Mouse (Mus musculus) testis, postnatal 14 days (tissue): ENCODE results near the gene Prepl.

Source experiments
- DNase-seq: peaks from one replicate; pipeline ENCODE4 v3.0.0; 2021; ENCODE audit warnings: low spot score

The Prepl gene

DNA sequence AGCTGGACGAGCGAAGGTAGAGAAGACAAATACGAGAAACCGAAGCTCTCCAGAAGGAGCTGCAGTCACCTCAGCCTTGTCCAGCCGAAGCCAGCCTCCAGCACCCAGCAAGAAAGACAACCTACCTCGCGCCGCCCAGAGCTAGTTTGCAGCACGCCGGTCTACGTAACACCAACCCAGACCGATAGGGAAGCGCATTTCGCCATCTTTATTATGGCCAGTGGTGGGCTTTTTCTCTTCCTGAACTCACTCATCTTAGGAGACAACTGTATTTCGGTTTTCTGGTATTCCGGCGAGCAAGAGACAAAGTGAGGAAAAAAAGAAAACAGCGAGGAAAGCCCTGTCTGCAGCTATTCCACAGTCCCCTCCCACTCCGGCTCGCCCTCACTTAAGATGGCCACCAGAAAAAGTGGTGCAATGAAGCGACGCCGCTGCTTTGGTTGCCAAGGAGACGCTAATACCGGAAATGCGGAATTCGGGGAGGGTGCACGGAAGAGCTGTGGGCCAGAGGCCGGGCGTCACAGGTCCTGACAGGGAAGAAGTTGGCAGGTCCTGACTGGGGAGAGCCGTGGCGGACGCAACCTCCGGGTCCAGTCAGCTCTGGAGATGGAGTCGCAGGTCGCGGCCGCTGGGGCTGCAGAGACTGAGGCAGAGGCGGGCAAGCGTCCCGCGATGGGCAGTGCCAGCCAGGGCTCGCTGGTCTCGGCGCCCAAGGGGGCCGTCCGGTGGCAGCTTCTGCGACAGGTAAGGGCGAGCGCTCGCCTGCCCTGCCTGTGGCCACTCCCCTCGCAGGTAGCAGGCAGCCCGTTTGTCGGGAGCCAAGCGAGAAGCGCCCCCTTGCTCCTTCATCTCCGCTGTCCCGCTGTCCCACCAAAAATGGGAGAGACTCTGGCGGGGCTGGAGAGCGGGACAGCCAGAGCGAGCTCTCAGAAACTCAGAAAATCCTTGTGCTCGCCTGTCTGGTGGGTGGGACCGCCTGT is at the start of gene Prepl, which contains the start of gene Camkmt:
Gene Prepl, minus strand, starts transcription at position 122 of the 980 bp plus-strand sequence.
Gene Camkmt, plus strand, starts transcription at position 433 of the 980 bp plus-strand sequence.
- DNase-seq = peak; percentile 97

DNA sequence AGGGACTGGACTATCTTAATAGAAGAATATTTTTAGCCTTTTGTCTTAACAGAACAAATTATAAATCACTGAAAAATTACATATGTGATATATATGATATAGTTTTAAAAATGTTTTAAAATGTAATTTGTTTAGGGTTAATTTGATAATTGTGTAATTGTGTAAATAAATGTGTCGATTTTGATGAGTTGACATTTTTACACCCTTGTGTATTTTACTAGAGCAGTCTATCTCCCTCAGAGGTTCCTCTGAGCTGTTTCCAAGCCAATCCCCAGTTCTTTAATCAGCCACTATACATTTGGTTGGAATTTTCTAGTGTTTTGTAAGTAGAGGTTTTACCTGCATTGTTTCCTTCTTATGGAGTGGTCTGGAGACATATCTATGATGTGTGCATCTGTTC is 48.4 kb upstream of the Prepl start:
- no peak for DNase-seq

DNA sequence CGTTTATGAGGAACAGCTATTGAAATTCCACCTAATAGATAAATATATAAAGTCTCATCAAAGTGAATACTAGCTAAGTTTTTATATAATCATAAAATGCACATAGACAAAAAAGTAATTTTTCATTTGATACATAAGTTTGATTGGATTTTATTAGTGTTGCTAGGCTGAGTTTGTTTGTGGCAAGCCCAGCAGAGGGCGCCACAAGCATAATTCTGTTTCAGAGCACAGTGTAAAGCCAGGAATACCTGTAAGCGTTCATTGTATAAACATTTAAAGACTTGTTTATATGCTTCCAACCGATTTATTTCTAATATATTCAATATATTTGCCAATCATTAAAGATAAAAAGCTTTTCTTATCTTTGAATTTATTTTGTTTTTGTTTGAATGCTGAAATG is 26.6 kb upstream of the Prepl start:
- DNase-seq = no peak

DNA sequence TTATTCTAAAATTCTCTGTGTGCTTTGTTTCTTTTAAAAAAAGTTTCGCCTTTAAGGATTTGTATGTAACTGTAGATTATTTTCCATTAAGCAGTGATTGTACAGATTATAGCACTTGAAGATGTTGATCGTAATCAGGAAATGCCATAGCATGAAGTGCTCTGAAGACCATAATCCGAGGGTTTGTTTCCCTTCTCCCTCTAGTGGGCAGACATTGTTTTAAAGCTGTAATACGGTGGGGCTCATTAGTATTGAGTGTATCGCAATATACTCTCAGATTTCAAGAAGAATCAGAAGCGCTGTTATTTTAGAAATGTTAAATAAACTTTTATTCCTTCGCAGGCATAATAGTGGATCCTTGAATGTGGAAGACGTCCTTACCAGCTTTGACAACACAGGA is 23.4 kb upstream of the Prepl start:
- no peak for DNase-seq

DNA sequence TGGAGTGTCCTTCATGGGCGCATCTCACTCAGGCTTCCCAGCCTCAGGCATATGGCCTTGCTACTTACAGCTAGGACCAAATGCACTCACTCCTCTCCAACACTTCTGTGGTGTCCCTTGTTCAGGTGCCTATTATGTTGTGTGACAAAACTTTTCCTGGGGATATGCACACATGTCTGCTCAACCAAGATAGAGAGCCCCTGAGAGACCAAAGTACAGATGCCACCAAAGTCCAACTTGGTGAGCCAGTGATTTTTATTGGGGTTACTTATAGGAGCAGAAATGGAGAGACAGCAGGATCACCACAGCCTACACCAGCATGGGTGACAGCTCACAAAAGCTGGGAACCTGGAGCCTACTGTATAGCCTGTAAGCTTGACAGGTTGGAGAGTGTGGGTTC is 20.6 kb upstream of the Prepl start:
- DNase-seq = no peak

DNA sequence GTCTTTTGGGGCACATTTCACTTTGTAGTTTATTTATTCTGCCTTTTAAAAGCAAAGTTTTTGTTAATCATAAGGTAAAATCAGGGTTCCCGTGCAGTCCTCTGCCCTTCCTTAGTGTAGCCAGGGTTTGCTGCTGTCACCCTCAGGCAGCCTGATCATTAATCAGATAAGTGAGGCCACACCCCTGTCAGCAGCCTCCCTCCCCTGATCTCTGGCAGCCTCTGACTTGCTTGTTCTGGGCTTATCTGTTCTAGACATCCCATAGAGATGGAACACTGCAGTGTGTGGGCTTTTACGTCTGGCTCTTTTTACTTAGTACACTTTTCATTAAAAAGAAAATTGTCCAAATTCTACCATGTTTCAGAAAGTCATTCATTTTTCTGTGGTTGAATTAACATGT is 13.3 kb upstream of the Prepl start:
- no peak for DNase-seq

DNA sequence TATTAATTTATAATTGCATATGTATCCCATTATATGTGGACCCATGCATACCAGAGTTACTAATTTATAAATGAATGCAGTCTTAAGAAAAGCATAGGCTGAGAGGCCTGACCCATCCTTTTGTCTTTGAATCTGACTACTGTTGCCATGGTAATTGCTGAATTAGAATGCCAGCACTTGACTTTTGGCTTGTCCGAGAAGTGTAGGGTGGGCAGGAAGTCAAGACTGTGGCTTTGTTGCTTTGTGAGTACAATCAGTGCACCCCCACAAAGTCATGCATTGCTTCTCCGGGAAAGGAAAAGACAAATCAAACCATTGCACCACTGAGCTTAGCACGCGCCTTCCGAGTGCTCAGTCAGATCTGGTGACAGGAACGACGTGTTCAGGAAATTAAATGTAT is 11.7 kb upstream of the Prepl start:
- DNase-seq = no peak

DNA sequence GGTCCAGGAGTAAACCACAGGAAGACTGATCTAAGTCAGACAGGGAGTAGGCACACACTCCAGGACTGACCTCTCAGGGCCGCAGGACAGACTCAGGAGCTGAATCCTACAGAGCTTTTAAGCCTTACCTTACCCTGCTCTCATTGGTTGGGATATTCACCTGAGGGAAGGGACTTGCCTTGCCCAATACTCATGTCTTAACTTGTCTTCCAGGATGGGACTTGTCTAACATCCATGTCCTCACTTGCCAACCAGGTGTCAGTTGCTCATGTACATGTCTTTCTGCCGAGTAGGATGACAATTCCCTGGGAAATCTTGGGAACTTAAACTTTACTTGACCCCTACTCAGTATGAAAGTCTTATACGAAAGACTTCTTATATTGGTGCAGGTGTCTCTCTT is 10.2 kb upstream of the Prepl start:
- no peak for DNase-seq

DNA sequence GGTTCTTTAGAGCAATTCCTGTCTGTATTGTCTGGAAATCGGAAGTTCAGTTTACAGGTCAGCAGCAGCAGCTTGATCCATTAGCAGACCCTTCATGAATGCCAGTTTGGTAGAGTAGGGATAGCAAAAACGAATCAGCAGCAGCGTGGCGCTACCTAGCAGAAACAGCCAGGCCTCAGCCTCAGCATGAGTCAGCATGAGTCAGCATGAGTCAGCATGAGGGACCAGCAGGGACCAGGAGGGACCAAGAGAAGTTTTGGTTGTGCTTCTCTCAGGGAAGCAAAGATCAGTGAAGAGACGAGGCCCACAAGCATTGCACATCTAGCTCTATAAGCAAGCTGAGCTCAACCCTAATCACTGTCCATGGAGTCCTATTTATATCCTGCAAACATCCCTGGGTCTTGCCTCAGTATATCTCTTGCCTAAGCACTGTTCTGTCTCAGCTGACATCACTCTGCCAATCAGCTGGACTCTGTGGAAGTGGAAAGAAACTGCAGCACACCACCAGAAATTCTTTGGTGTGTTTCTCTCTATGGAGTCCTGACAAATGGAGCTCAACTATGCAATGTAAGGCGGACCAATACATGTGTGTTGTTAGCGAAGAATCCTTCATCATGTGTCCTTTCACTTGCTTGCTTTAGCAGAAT is 8.8 kb upstream of the Prepl start:
- no peak for DNase-seq

DNA sequence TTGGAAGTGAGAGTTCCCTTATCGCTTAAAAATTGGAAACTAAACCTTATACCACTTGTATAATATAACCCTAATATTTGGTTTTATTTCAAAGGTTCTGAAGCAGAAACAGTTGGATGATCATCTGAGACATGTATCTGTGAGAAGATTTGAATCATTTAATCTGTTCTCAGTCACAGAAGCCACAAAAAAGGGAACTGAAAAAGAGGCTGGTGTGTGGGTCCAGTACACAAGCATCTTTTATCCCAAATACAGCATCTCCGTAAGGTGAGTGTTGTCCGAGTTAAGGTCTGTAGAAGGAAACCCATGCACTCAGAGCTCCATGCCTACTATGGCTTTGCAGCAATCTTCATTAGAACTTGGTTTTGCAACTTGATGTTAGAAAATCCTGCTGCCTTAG is 6.4 kb upstream of the Prepl start:
- no peak for DNase-seq

DNA sequence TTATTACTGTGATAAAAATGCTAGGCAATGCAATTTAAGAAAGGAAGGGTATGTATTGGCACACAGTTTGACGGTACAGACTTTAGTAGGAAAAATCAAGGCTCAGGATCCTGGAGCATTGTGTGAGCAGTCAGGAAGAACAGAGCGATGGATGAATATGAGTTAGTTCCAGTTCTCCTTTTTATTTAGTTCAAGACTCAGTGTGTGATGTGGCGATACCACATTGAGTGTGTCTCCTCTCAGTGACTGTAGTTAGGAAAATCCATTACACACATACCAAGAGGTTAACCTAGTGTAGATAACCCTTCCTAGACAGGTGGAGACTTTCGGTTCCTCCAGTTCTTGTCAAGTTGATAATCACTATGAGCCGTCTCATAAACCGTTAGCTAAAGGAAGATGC is 1.7 kb upstream of the Prepl start:
- no peak for DNase-seq

DNA sequence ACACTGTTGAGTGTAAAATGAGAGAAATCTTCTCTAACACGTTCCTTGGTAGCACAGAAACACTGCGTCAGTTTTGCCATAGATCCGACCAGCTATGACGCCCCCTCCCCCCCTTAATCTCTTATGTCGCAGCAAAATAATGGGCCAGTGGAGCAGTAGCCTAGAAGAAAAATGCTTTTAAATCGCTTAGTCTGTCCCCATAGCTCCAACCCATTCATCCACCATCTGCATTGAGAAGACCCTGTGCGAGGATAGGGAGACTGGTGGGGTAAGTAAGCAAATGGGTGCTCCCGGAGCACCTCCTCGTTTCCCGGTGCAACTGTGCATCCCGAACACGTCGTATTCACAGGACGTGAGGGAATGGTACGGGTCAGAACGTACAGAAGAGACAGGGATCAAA is 420 bp downstream of the Prepl start:
- no peak for DNase-seq

DNA sequence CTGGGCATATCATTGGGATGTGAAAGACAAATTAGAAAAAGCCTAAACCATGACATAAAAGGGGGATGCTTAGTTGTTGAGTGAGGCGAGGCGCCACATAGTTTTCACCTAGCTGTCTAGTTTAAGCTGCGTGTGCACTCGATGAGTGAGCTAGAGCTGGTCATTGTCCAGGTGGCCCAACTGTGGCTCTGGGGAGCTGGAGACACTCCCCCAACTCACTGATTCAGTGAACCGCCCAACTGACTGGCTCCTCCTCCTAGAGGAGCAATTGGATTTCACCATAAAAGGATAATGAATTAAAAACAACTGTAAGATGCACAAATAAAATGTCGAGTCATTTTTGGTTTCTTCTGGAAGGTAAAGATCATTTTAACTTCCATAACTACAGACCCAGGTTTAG is 1.0 kb downstream of the Prepl start:
- no peak for DNase-seq

DNA sequence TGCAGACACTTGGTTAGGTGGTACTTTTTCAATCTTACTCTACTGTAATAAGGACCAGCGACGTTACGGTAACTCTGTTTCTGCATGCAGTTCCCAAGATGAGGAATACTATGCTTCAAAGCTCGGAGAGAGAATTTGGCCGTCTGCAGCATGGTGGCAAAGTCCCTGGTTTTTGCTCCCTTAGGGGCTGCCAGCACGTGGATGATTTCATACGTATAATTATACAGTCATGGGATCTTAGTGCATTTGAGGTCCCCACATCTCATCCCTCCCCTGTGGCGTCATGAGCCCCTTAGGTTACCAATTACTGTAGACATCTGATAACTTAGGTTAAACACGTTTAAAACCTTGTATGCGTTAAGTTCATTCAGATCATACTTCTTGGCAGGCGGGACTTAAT is 1.6 kb downstream of the Prepl start:
- DNase-seq = no peak

DNA sequence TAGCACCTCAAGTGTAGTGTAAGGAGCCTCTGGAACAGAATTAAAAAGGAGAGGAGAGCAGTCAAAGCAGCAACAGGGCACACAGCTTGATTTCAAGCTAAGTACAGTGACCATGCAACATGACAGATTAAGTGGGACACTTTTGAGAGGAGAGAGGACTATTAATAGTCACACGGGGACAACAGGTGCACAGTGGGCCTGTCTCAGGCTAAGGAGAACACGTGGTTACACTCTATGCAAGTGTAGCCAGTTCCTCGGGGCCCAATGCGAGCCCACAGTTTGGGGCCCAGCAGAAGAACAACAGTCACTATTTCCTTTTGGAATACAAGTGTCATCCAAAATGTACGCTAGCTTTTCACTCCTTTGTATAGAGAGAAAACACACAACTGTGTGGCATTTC is 2.5 kb downstream of the Prepl start:
- no peak for DNase-seq

DNA sequence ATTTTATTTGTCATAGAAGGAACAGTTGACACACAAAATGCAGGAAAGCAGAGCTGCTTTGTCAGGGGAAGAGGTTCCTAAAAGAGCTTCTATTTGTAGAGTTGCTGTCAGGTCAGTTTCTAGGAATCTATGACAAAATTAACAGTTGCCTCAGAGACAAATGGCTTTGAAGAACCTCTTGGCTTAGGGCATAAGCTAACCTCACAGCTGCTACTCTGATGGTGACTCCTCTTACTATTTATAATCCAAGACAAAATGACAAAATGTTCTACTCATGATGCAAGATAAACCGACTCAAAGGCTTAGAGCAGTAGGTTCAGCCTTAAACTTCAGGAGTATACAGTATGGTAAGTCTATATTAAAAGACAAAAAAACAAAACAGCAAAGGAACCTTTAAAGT is 3.5 kb downstream of the Prepl start:
- no peak for DNase-seq

DNA sequence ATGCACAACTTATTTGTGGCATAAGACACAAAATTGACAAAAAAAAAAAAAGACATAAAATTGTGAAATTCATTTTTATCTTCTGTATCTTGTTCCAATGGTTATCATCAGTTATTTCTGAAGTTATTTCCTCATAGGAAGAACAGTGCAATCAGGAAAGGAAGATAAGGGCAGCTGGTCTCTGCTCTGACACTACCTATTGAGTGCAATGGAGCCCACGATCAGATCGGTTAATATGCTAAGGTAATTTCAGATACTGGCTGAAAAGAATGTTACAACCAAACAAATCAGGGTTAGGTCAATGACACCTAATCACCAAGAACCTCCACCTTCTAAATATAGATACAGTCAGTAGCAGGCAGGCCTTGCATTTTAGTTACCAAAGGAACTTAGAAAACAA is 4.7 kb downstream of the Prepl start:
- no peak for DNase-seq

DNA sequence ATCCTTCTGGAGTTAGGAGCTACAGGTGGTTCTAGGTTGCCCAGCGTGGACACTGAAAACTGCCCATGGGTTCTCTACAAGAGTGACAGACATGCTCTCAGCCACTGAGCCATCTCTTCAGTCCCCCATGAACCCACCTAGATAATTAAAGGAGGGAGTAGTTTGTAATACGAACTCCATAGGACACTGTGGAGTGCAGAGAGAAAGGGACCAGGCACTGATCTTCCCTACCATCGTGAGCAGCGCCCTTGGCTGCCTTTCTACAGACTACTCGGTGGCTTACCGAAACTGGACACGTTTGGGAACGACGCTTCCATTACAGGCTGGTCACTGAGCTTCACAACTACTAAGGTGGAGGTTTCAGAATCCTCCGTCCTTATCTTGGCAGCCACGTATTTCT is 9.3 kb downstream of the Prepl start:
- no peak for DNase-seq

DNA sequence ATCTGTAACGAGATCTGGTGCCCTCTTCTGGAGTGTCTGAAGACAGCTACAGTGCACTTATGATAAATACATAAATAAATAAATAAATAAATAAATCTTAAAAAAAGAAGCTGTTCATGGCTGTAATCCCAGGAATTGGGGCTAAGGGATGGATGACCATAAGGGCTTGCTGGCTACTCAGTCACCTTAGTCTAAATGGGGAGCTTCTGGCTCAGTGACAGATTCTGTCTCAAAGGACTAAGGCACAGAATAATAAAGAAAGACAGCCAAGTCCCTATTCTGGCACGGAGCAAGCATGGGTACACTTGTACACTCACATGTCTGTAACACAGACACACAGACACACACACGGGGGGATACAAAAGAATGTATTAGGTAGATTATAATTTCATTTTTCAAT is 10.8 kb downstream of the Prepl start:
- DNase-seq = no peak

DNA sequence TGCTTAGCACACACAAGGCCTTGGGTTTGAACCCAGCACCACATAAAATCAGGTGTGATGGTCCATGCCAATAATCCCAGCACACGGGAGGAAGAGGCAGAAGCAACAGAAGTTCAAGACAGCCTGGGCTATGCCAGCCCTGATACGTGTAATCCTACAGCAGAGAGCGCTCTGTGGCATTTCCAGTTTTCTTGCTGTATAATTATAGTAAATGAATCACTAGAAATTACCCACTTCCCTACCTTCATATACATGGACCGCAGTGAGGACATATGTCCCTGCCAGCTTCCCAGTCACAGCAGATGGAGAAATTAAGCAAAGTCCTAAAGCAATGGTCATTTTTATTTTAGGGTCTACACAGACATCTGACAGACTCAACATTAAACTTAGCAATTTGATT is 16.0 kb downstream of the Prepl start:
- no peak for DNase-seq

DNA sequence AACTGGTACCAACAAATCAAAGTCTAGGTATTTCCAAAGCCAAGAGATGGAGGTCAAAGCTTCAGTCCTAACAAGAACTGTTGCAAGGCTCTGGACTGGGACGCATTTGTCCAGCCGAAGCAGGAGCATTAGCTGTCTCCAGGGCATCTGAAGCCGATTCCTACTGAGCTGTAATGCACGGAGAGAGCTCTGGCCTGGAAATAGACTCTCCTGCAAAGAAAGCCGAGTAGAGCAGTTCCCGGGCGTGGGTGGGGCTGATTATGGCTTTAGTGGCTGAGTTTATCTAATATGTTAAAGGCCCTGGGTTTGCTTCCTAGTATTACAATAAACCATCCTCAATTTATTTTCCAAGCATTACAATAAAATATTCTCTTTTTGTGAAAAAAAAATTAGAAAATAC is 16.8 kb downstream of the Prepl start:
- DNase-seq = no peak

DNA sequence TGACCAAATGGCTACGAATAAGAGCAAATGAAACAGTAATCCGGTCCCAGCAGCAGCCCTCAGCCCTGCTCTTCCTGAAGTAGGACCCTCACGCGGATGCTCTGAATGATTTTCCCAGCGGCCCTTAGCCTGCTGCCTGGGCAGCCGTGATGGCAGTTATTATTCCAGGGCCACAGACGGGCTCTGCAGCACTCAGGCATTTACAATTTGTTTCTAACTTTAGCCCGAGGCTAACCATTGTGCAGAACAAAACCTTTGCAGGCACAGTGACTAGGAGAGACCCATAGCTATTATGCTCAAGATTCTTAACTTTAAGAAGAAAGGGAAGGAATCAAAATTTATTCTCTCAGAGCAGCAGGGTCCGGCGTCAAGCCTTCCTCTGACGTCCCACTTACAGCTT is 17.7 kb downstream of the Prepl start:
- DNase-seq = no peak

DNA sequence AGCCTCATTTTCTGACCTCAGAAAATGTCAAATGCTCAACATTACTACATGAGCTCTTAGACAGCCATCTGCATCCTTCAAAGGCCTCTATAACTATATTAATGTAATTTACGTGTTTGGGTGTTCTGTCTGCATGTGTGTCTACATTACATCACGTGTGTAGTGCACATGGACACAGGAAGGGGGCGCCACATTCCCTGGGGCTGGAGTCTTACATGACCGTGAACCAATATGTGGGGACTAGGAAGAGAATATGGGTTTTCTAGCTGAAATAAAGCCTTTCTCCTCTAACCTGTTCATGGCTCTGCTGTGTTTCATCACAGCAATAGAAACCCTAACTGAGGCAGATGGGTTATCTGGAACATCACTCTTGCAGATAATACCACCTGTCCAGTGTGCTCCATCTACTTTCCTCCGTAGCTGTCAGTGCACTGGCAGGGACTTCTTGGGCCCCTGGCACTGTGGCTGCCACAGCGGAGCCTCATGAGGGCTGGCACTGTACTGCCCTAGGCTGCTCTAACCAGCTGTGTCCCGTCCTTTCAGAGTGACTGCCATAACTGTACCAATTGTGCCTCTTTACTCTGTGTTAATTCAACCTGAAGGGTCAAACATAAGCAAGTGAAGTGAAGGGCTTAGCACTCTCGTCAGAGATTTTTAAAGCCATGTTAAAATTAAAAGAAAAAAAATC is 18.8 kb downstream of the Prepl start:
- no peak for DNase-seq
